Mouse (Mus musculus) heart, embryonic 15.5 days (tissue): ENCODE measurements around the gene Dlgap4. TPM values are rescaled to one million over a fixed set of nuclear protein-coding genes. Genes with fewer than 3 reads are reported as not detected.

ENCODE experiments used
- ATAC-seq: fragments of 200-750 bp; cut with Nextera tagmentation; replicated peaks from 2 replicates; pipeline ENCODE4 v1.8.0; 2017; ENCODE audit warnings: low read depth, moderate TSS enrichment; ENCODE audit not compliant: insufficient number of reproducible peaks, insufficient read depth, low FRiP score
- H3K27ac ChIP-seq: fragments of 300-500 bp; sonication (generic); 2 replicates; pipeline ENCODE4 v1.5.1; 2015; ENCODE audit warnings: mild to moderate bottlenecking, inconsistent platforms
- H3K27me3 ChIP-seq: fragments of 300-500 bp; sonication (generic); 2 replicates; pipeline ENCODE4 v1.6.1; 2015; ENCODE audit warnings: inconsistent platforms
- H3K36me3 ChIP-seq: fragments of 300-500 bp; sonication (generic); 2 replicates; pipeline ENCODE4 v1.6.1; 2015; ENCODE audit warnings: mild to moderate bottlenecking, inconsistent platforms
- H3K4me1 ChIP-seq: fragments of 300-500 bp; sonication (generic); replicated peaks from 2 replicates; pipeline ENCODE4 v1.6.1; 2015; ENCODE audit warnings: inconsistent platforms
- H3K4me2 ChIP-seq: fragments of 300-500 bp; sonication (generic); 2 replicates; pipeline ENCODE4 v1.6.1; 2015; ENCODE audit warnings: inconsistent platforms, mild to moderate bottlenecking, moderate library complexity
- H3K4me3 ChIP-seq: fragments of 300-500 bp; sonication (generic); 2 replicates; pipeline ENCODE4 v1.5.1; 2015; ENCODE audit warnings: mild to moderate bottlenecking, inconsistent platforms
- H3K9ac ChIP-seq: fragments of 300-500 bp; sonication (generic); 2 replicates; pipeline ENCODE4 v1.6.1; 2015; ENCODE audit warnings: mild to moderate bottlenecking, inconsistent platforms
- H3K9me3 ChIP-seq: fragments of 300-500 bp; sonication (generic); replicated peaks from 2 replicates; pipeline ENCODE4 v1.6.1; 2016; ENCODE audit warnings: inconsistent platforms
- WGBS: fragments of 180-500 bp; shearing (Covaris S2); methylation state at CpG from one replicate; pipeline ENCODE4 v1.1.7; 2015; ENCODE audit warnings: mixed read lengths; 5-methylcytosine and 5-hydroxymethylcytosine counted together
- polyA plus RNA-seq: library from polyadenylated mRNA; unstranded; fragments of >200 nt; fragmentation: Nextera tagmentation; extraction: Ambion mirVana; gene quantifications from 2 replicates; pipeline ENCODE4 v1.2.1, GENCODE M21; 2015

Dlgap4 gene
- polyA plus RNA-seq, 1 experiment from 2014 or later: 45.4 TPM

DNA sequence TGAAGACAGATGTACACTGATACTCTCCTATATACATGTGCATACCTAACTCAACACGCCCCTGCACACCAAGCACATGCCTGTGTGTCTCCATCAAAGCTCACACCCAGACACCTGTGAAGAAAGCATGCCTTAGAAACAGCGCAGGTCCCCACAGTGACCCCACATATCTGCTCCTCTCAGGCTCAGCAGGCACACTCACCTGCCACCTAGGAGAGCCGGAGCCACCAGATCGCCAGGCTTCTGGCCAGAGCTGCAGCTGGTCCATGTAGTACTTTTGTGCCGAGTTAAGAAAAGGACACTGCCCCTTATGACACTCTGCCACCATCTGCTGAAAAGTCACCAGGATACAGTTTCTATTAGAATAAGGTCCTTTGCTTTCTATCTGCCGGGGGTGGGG is 103.2 kb downstream of the Dlgap4 start:
- Histone ChIP-seq H3K4me3 (no peak overlapping the region), H3K9me3 (no peaks in the 10 kb centered on the region), H3K27me3 (no peaks in the 10 kb centered on the region), H3K4me2 (peak overlapping the region; percentile 62), H3K9ac (no peak overlapping the region), H3K36me3 (no peaks in the 10 kb centered on the region), H3K4me1 (peaks cover 36% of the 10 kb centered on the region), H3K27ac (no peak overlapping the region)
- no peak for ATAC-seq
- WGBS: 64% methylated on average over 6 of the region's 6 CpGs

DNA sequence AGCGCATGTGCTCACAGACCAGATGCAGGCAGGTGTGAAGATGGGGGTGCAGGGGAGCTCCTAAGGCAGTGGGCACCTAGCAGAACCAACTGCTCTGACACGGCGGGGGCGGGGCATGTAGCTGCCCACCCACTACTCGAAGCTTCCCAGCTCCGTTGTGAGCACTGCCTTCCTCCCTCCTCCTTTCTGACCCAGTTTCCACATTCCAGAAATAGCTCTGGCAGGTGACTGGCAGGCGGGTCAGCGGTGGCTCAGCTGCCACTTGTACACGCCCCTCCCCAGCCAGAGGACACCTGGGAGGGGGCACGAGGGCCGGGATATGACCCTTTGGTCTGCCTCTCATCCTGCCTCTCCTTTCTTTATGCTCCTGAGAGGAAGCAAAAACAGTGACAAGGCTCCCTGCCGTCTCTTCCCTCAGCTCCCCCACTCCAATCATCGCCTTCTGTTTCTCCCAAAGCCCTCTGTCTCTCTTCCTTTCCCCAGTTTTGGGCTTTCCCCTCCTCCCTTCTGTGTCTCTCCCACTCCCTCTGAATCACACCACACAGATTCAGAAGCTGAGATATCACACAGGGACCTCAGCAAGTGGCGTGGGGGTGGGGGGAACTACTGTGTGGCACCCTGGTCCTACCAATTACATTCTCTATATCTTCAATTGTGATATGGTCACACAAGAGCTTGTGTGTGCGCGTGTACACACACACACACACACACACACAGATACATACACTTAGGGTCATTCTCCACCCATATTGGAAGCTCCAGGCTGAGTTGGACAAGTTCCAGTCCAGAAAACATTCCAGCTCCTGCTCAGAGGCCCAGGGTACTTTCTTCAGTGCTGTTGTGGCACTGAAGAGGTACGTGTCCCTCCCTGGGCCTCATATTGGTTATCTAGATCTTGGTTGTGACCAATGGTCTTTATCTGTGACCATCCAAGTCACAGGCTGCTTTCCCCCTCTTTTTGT is 104.1 kb downstream of the Dlgap4 start:
- Histone ChIP-seq H3K4me1 (peaks cover 44% of the 10 kb centered on the region), H3K9me3 (no peaks in the 10 kb centered on the region), H3K27ac (peak overlapping the region; percentile 91), H3K9ac (peak overlapping the region; percentile 37; the same call in 1 of the 2 replicates), H3K27me3 (no peaks in the 10 kb centered on the region), H3K4me2 (peak overlapping the region; percentile 62), H3K36me3 (no peaks in the 10 kb centered on the region), H3K4me3 (peak overlapping the region; percentile 32)
- 0 out of 2 replicates have a peak, but pooled peaks have one; percentile 13 for ATAC-seq
- WGBS: 15% methylated on average over 17 of the region's 17 CpGs

DNA sequence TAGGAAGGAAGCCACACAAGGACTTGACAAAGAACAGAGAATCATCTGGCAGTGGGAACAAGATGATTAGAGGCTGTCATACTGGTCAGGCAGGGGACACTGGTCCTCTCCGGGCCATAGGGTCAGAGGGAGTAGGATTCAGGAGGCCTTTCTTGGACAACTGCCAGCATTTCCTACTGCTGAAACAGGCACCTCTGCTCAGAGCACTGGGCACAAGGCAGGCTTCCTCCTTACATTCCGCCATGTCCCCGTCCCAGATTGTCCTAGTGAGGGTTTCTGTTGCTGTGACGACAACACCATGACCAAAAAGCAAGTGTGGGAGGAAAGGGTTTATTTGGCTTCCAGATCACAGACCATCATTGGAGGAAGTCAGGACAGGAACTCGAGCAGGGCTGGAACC is 105.3 kb downstream of the Dlgap4 start:
- H3K4me1 ChIP-seq: peaks cover 52% of the 10 kb centered on the region
- no peak overlapping the region for H3K4me3 ChIP-seq
- H3K9ac ChIP-seq: no peak overlapping the region
- no peaks in the 10 kb centered on the region for H3K36me3 ChIP-seq
- H3K9me3 ChIP-seq: no peaks in the 10 kb centered on the region
- 0 out of 2 replicates have a peak, but pooled peaks have one; percentile 4 for ATAC-seq
- WGBS: 40% methylated on average over 5 of the region's 5 CpGs
- H3K27ac ChIP-seq: peak overlapping the region; percentile 91
- H3K27me3 ChIP-seq: no peaks in the 10 kb centered on the region
- peak overlapping the region; percentile 62; the same call in 1 of the 2 replicates for H3K4me2 ChIP-seq

DNA sequence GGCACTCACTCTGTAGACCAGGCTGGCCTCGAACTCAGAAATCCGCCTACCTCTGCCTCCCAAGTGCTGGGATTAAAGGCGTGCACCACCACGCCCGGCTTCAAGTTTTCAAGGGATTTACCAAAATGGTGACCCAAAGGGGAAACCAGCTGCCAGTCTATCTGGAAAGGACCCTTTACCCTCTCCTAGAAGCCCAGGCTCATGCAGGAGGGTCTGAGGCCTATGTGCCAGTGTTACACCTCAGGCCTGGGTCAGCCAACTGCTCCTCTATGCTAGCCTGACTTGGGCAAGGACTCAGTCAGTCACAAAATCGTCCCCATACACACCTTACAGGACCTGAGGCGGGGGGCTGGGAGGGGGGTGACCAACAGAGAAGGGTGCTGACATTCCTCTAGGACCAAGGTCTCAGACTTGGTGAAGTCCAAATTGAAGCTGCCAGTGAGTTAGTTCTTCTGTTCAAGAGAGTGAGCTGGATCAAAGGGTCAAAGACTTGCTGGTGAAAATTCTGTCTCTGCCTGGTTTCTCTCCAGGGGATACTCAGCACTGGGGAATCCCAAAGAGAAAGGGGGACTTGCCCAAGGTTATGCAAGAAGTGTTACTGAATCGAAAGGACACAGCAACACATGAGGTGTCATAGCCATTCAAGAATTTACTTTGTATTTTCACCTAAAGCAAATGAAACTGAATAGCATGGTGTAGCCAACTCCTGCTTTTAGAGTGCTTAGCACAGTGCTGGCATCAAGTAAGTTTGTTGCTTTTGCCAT is 106.2 kb downstream of the Dlgap4 start:
- WGBS: 87% methylated on average over 8 of the region's 8 CpGs
- Histone ChIP-seq H3K27me3 (no peaks in the 10 kb centered on the region), H3K9ac (peak overlapping the region; percentile 81), H3K27ac (peak overlapping the region; percentile 88), H3K4me1 (peaks cover 59% of the 10 kb centered on the region), H3K9me3 (no peaks in the 10 kb centered on the region), H3K4me2 (peak overlapping the region; percentile 83), H3K36me3 (no peaks in the 10 kb centered on the region), H3K4me3 (peak overlapping the region; percentile 90)
- no peak for ATAC-seq

DNA sequence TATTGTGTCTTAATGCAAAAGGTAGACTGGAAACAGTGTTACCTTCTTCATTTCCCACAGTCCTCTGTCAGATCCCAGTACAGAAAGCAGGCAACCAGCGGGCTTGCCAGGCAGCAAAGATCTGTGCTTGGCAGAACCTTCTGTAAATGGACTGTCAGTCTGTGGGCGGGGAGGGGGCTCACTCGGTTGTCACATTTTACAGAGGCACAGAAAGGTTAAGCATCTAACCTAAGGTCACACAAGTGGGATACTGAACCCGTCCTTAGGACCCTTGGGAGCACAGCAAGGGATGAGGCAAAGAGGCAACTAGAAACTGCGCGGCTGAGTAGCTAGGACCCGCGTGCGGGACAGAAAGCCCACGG is 106.8 kb downstream of the Dlgap4 start:
- H3K9ac ChIP-seq: peak overlapping the region; percentile 81
- H3K36me3 ChIP-seq: no peaks in the 10 kb centered on the region
- H3K27ac ChIP-seq: peak overlapping the region; percentile 88
- 2% methylated on average over 10 of the region's 10 CpGs for WGBS
- peak overlapping the region; percentile 90 for H3K4me3 ChIP-seq
- H3K4me1 ChIP-seq: peaks cover 65% of the 10 kb centered on the region
- no peaks in the 10 kb centered on the region for H3K27me3 ChIP-seq
- no peaks in the 10 kb centered on the region for H3K9me3 ChIP-seq
- H3K4me2 ChIP-seq: peak overlapping the region; percentile 83
- ATAC-seq: 0 out of 2 replicates have a peak, but pooled peaks have one; percentile 1

DNA sequence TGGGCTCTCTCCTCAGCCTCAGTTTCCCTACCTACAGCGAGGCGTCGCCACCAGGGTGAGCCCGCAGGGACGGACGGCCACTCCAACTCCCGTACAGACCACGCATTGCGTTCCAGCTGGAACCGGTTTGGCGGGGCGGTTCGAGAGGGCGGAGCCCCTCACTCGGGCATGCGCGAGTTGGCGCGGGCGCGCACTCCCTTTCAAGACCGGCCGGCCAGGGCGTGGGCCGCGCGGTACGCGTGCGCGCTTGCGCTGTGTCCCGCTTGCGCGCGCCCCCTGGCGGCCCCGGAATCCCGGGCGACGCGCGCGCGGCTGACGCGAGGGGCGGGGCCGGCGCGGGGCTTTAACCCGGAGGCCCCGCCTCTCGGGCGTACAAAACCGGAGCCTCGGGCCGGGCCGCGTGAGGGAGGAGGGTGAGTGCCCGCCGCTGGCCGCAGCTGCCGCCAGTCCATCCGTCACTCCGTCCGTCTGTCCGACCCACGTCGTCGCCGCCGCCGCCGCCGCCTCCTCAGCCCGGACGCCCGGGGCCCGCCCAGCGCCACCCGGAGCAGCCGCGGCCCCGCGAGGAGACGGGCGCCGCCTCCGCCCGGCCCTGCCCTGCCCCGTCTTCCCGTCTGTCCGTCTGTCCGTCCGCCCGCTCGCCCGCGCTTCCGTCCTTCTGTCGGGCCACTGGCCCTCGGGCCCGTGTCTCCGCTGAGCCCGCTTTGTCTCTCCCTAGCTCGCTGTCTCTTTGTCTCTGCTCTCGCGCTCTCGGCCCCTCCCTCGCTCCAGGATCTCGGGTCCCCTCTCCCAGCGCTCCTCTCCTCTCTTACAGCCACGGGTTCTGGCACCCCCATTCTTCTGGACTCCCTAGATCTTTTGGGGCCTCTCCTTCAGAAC is 107.4 kb downstream of the Dlgap4 start:
- Histone ChIP-seq H3K4me3 (peak overlapping the region; percentile 90), H3K36me3 (no peaks in the 10 kb centered on the region), H3K4me1 (peaks cover 71% of the 10 kb centered on the region), H3K9me3 (no peaks in the 10 kb centered on the region), H3K27ac (peak overlapping the region; percentile 88), H3K9ac (peak overlapping the region; percentile 87), H3K27me3 (no peaks in the 10 kb centered on the region), H3K4me2 (peak overlapping the region; percentile 83)
- WGBS: 0% methylated on average over 112 of the region's 114 CpGs
- peak; percentile 87 for ATAC-seq

DNA sequence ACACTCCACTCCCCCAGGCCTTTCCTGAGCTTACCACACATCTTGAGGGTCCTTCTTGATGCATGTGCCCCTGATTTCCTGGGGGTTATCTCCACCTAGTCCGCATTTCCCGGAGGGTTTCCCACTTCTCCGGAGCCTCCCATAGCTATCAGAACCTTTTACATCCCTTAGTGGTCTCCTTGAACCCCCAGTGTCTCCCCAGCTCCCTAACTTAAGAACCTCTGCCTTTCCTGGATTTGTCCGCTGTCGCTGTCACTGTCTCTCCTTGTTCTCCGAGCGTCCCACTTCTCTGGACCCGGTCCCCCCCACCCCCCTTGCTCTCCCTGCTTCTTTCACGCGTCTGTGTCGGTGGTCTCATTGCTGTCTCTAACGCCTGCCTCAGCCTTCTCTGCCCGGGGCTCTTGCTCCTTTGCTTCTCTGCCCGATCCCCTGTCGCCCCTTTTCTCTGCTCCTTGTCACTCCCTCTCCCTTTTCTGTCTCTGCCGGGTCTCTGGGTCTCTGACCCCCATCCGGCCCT is 108.1 kb downstream of the Dlgap4 start:
- H3K27me3 ChIP-seq: no peaks in the 10 kb centered on the region
- H3K36me3 ChIP-seq: no peaks in the 10 kb centered on the region
- H3K4me1 ChIP-seq: peaks cover 76% of the 10 kb centered on the region
- WGBS: under 1% methylated on average over 17 of the region's 17 CpGs
- ATAC-seq: no peak
- no peaks in the 10 kb centered on the region for H3K9me3 ChIP-seq
- peak overlapping the region; percentile 90 for H3K4me3 ChIP-seq
- H3K9ac ChIP-seq: peak overlapping the region; percentile 87
- peak overlapping the region; percentile 80 for H3K27ac ChIP-seq
- peak overlapping the region; percentile 83 for H3K4me2 ChIP-seq

DNA sequence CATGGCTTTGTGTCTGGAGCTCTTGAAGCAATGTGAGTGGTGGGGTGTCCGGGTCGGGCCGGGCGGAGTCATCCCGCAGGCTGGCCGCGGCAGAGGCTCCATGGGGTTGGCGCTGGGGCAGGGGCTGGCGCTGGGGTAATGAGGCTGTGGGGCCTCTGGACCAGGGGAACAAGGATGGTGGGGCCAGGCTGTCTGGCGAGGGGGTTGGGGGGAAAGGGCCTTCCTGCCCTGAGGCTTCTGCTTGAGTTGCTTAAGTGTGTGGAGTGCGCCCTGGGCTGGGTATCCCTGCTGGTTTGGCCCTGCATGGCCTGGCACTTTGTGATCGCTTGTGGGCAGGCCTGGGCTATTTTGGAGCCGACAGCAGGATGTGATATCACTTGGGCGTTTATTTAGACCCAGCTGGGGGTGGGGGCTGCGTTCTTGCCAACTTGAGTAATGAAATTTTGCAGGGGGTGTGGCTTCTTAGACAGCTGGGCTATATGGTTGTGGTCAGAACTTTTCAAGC is 108.6 kb downstream of the Dlgap4 start:
- Histone ChIP-seq H3K27me3 (no peaks in the 10 kb centered on the region), H3K9ac (peak overlapping the region; percentile 87), H3K4me1 (peaks cover 78% of the 10 kb centered on the region), H3K36me3 (no peaks in the 10 kb centered on the region), H3K9me3 (no peaks in the 10 kb centered on the region), H3K4me2 (peak overlapping the region; percentile 83), H3K4me3 (peak overlapping the region; percentile 90), H3K27ac (peak overlapping the region; percentile 80)
- WGBS: 1% methylated on average over 15 of the region's 15 CpGs
- ATAC-seq: peak; percentile 10; the same call in 1 of the 2 replicates

DNA sequence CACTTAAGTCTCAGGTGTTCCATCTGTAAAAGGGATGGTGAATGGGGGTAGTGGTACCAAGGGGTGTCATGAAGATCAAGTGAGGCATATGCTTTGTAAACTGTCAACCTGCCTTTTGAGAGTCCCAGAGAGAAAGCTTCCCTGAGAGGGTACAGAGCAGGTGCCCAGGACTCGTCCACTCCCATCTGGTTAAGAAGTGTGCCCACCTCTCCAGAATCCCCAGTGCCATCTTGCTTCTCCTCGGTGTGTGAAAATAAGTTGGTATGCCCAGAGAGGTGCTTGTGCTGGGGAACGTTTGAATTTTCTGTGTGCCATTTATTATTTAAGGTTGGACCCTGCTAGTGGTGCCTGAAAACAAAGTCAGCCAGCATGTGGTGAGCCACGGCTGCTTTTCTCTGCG is 109.2 kb downstream of the Dlgap4 start:
- H3K4me2 ChIP-seq: peak overlapping the region; percentile 83
- WGBS: 68% methylated on average over 5 of the region's 5 CpGs
- peaks cover 75% of the 10 kb centered on the region for H3K4me1 ChIP-seq
- no peak overlapping the region for H3K9ac ChIP-seq
- ATAC-seq: no peak
- no peaks in the 10 kb centered on the region for H3K27me3 ChIP-seq
- H3K4me3 ChIP-seq: peak overlapping the region; percentile 90
- H3K27ac ChIP-seq: no peak overlapping the region
- H3K36me3 ChIP-seq: no peaks in the 10 kb centered on the region
- no peaks in the 10 kb centered on the region for H3K9me3 ChIP-seq

DNA sequence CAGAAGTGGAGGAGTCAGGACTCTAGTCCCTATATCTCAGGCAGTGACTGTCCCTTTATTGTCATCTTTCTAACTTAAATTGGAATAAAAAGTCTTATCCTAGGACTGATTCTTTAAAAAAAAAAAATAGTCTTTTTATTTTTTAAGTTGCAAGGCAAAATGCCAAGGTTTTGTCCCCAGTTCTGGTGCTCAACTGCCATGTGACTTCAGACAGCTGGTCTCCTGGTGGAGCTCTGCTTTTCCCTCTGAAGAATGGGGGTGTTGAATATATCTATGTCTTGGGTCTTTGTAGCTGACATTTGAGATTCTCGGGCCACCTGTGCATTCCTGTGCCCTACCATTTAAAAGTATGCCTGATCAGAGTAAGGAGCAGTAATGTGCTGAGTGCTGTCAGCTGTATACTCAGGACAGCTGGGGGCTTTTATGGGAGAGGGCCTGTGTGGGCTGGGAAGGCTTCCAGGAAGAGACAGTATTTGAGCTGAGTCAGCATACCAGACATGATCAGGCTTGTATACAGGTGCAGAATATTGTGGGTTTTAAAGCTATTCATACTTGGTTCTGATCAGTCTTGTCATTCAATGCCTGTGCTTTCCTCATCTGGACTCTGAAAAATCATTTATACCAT is 110.5 kb downstream of the Dlgap4 start:
- 58% methylated on average over 1 of the region's 1 CpGs for WGBS
- no peak for ATAC-seq

More for the DNA sequence above, 110.5 kb downstream of the Dlgap4 start:
- Histone ChIP-seq H3K9ac (no peak overlapping the region), H3K27me3 (no peaks in the 10 kb centered on the region), H3K27ac (no peak overlapping the region), H3K4me3 (no peak overlapping the region), H3K4me2 (no peak overlapping the region), H3K9me3 (no peaks in the 10 kb centered on the region), H3K4me1 (peaks cover 65% of the 10 kb centered on the region), H3K36me3 (no peaks in the 10 kb centered on the region)
